Mouse (Mus musculus) R1 (cell line): ENCODE measurements around the gene Acvrl1.

ENCODE experiments used
- DNase-seq: peaks from one replicate; pipeline ENCODE4 v3.0.0-alpha.2; 2018; ENCODE audit warnings: low read depth, low spot score

Acvrl1 gene

DNA sequence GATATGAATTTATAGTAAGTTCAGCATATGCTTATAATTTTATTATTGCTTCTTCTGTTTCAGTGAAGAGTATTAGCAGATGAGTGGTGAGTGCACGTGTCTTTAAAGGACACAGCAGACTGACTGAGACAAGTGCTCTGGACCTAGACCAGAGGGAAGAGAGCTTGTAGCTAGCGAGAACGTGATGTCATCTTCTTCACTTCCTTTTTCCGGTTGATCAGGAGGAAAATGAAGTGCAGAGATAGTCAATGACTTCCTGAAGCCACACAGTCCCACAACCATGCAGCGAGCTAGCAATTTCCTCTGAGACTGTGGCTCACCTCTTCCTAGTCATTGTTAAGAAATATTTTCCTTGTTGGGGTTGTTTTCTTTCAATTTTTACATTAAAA, 62.4 kb downstream of the Acvrl1 start:
- DNase-seq = no peak

DNA sequence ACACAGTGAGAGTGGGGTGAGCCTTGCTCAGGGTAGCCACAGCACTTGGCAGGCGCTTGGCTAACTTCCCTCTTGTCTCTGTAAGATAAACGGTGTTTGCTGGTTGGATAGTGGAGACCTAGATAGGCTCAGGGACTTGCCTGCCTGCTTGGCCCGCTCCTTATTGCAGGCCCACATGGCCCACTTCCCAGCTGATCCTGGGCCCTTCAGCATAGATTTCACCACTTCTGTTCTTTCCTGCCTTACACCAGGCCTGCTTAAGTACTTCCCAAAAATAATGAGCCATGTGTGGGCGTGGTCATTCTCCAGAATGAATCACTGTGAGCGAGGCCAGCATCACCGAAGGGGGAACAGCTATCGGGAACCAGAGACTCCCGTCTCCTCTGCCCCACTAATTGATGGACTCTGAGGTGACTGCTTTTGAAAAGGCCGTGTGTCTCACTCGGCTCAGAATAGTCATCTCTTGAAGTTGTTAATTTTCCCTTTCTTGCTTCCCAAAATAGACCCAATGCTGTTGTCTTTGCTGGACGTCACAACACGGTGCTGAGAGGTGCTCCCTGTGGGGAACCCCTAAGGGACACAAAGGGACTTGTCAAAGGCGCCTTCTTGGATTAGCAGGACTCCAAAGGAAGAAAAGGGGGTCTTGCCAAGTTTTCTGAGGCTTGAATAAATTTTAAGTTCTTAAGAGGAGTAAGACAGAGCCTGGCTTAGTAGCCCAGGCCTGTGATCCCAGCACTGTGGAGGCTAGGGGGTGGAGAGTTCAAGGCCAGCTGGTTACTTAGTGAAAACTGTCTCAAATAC, 63.3 kb downstream of the Acvrl1 start:
- peak; percentile 26 for DNase-seq

DNA sequence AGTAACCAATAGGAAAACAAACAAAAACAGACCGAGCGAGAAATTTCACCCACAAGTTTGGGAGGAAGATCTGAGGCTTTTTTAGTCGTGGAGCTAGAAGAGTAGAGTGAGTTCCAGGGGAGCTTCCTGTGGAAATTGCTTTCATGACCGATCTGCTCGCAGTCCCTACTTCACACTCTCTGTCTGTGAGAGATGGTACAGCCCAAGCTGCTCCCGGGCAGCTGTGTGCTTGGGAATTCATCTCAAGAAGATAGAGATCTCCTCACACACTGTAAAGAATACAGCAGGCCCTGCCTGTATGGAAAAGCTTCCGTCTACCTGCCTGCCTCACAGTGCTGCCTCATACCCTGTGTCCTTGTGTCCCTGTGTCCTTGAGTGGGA, 63.9 kb downstream of the Acvrl1 start:
- no peak for DNase-seq

DNA sequence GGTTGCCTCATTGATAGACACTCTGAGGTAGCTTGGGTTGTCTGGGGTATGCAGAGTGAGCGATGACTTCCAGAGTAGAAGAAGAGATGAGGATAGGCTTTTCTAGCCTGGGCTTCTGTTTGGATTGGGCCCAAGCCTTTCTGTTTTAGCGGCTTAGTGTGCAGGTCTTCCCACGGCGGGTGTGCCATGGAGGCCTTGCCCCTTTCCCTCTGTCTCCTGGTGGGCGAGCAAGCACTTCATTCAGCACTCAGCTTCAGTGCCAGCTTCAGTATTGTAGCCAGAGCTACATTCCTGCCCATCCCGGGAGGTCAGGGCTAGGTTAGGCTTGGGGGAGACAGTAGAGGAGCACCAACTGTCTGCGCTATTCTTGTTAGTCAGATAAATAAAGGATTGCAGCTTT, 64.3 kb downstream of the Acvrl1 start:
- DNase-seq = no peak

DNA sequence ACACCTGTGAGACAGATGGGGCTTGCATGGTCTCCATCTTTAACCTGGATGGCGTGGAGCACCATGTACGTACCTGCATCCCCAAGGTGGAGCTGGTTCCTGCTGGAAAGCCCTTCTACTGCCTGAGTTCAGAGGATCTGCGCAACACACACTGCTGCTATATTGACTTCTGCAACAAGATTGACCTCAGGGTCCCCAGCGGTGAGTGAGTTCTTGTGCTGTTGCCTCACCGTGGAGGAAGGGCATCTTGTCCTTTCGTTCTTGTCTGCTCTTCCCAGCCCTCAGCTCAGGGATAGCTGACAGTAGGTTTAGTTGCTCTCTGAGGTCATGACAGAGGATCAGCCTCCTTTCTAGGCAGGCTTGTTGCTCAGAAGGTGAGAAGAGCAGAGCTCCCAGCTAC, 65.6 kb downstream of the Acvrl1 start:
- no peak for DNase-seq
